Mouse (Mus musculus): Measurements from ENCODE around the gene Ube2j1. TPM values are rescaled to one million over a fixed set of nuclear protein-coding genes. Genes with fewer than 3 reads are reported as not detected.
A peak's percentile ranks its signal among the peaks of the same experiment; 100 is the strongest.

The Ube2j1 gene
- 42.5 and 43.8 TPM in 2 replicates for polyA plus RNA-seq (2015; fragmentation: Nextera tagmentation; extraction: Ambion mirVana)

- Histone ChIP-seq H3K4me1 (ENCODE audit: insufficient read depth, low read length) (peaks cover 23% of the 10 kb centered on the region), H3K4me2 (replicated peaks; ENCODE audit: low read depth, low read length) (peak within 1 kb of the TSS; percentile 67), H3K9me3 (ENCODE audit: low read length) (peaks cover 4% of the 10 kb centered on the region), H3K36me3 (ENCODE audit: insufficient read depth, low read length) (peaks cover 16% of the 10 kb centered on the region), H3K27me3 (ENCODE audit: insufficient read depth, low read length) (no peaks in the 10 kb centered on the region), H3K27ac (ENCODE audit: low read length) (peak within 1 kb of the TSS; percentile 91), H3K9ac (replicated peaks; ENCODE audit: low read length) (peak within 1 kb of the TSS; percentile 95), H3K4me3 (ENCODE audit: low read length) (peak within 1 kb of the TSS; percentile 83)
- ATAC-seq (ENCODE audit: low FRiP score, low TSS enrichment), result peak; percentile 99
- 0% methylated on average over 86 of the region's 123 CpGs for WGBS
These were observed at the start of gene Ube2j1 for GRCm38 (mm10) chr4:33031195-33031960. Gene Ube2j1, plus strand, starts transcription at chr4:33031416.

GRCm38 (mm10) chr4:32981617-32982016 is 49.6 kb upstream of the Ube2j1 start:
- no peak for ATAC-seq (ENCODE audit: low FRiP score, low TSS enrichment)
- no peaks in the 10 kb centered on the region for H3K36me3 ChIP-seq (ENCODE audit: insufficient read depth, low read length)
- H3K27me3 ChIP-seq (ENCODE audit: insufficient read depth, low read length), result 0 out of 2 replicates have a peak, but pooled peaks cover 4% of the 10 kb centered on the region
- no peak overlapping the region for H3K27ac ChIP-seq (ENCODE audit: low read length)
- 28% methylated on average over 5 of the region's 5 CpGs for WGBS
- peak overlapping the region; percentile 100 for H3K4me2 ChIP-seq (replicated peaks; ENCODE audit: low read depth, low read length)
- H3K9ac ChIP-seq (replicated peaks; ENCODE audit: low read length), result no peak overlapping the region
- peaks cover 13% of the 10 kb centered on the region for H3K4me1 ChIP-seq (ENCODE audit: insufficient read depth, low read length)
- no peak overlapping the region; the same call in 1 of the 2 replicates for H3K4me3 ChIP-seq (ENCODE audit: low read length)
- H3K9me3 ChIP-seq (ENCODE audit: low read length), result no peaks in the 10 kb centered on the region

- 2% methylated on average over 15 of the region's 15 CpGs for WGBS
- Histone ChIP-seq H3K4me3 (ENCODE audit: low read length) (peak overlapping the region; percentile 83), H3K27me3 (ENCODE audit: insufficient read depth, low read length) (0 out of 2 replicates have a peak, but pooled peaks cover 4% of the 10 kb centered on the region), H3K27ac (ENCODE audit: low read length) (peak overlapping the region; percentile 35), H3K4me2 (replicated peaks; ENCODE audit: low read depth, low read length) (peak overlapping the region; percentile 100), H3K9me3 (ENCODE audit: low read length) (no peaks in the 10 kb centered on the region), H3K4me1 (ENCODE audit: insufficient read depth, low read length) (peaks cover 13% of the 10 kb centered on the region), H3K9ac (replicated peaks; ENCODE audit: low read length) (peak overlapping the region; percentile 81), H3K36me3 (ENCODE audit: insufficient read depth, low read length) (no peaks in the 10 kb centered on the region)
- peak; percentile 40; the same call in 1 of the 2 replicates for ATAC-seq (ENCODE audit: low FRiP score, low TSS enrichment)
These were observed 49.0 kb upstream of the Ube2j1 start for GRCm38 (mm10) chr4:32982041-32982715.

- H3K9me3 ChIP-seq (ENCODE audit: low read length), result no peaks in the 10 kb centered on the region
- peak within 1 kb of the TSS; percentile 74 for H3K27ac ChIP-seq (ENCODE audit: low read length)
- H3K27me3 ChIP-seq (ENCODE audit: insufficient read depth, low read length), result 0 out of 2 replicates have a peak, but pooled peaks cover 4% of the 10 kb centered on the region
- WGBS, result under 1% methylated on average over 16 of the region's 18 CpGs
- H3K4me2 ChIP-seq (replicated peaks; ENCODE audit: low read depth, low read length), result peak within 1 kb of the TSS; percentile 100
- H3K36me3 ChIP-seq (ENCODE audit: insufficient read depth, low read length), result no peaks in the 10 kb centered on the region
- H3K9ac ChIP-seq (replicated peaks; ENCODE audit: low read length), result peak within 1 kb of the TSS; percentile 81
- peak within 1 kb of the TSS; percentile 83 for H3K4me3 ChIP-seq (ENCODE audit: low read length)
- peaks cover 13% of the 10 kb centered on the region for H3K4me1 ChIP-seq (ENCODE audit: insufficient read depth, low read length)
- ATAC-seq (ENCODE audit: low FRiP score, low TSS enrichment), result peak; percentile 69
These were observed 48.5 kb upstream of the Ube2j1 start, which contains the start of gene Rragd for GRCm38 (mm10) chr4:32982716-32983175. Gene Rragd, plus strand, starts transcription at chr4:32983037.

GRCm38 (mm10) chr4:32983176-32984155 is 47.8 kb upstream of the Ube2j1 start:
- peak; percentile 69 for ATAC-seq (ENCODE audit: low FRiP score, low TSS enrichment)

GRCm38 (mm10) chr4:32984242-32984641 is 47.0 kb upstream of the Ube2j1 start:
- peak overlapping the region; percentile 100 for H3K4me2 ChIP-seq (replicated peaks; ENCODE audit: low read depth, low read length)
- 2% methylated on average over 13 of the region's 13 CpGs for WGBS
- no peaks in the 10 kb centered on the region for H3K36me3 ChIP-seq (ENCODE audit: insufficient read depth, low read length)
- ATAC-seq (ENCODE audit: low FRiP score, low TSS enrichment), result no peak
- H3K9me3 ChIP-seq (ENCODE audit: low read length), result no peaks in the 10 kb centered on the region
- H3K9ac ChIP-seq (replicated peaks; ENCODE audit: low read length), result peak overlapping the region; percentile 81
- no peak overlapping the region; the same call in 1 of the 2 replicates for H3K27ac ChIP-seq (ENCODE audit: low read length)
- H3K4me1 ChIP-seq (ENCODE audit: insufficient read depth, low read length), result peaks cover 13% of the 10 kb centered on the region
- 0 out of 2 replicates have a peak, but pooled peaks cover 4% of the 10 kb centered on the region for H3K27me3 ChIP-seq (ENCODE audit: insufficient read depth, low read length)
- peak overlapping the region; percentile 83 for H3K4me3 ChIP-seq (ENCODE audit: low read length)

More at GRCm38 (mm10) chr4:32983176-32984155, 47.8 kb upstream of the Ube2j1 start:
- Histone ChIP-seq H3K27ac (ENCODE audit: low read length) (peak overlapping the region; percentile 74), H3K9me3 (ENCODE audit: low read length) (no peaks in the 10 kb centered on the region), H3K4me3 (ENCODE audit: low read length) (peak overlapping the region; percentile 83), H3K9ac (replicated peaks; ENCODE audit: low read length) (peak overlapping the region; percentile 81), H3K4me2 (replicated peaks; ENCODE audit: low read depth, low read length) (peak overlapping the region; percentile 100), H3K4me1 (ENCODE audit: insufficient read depth, low read length) (peaks cover 13% of the 10 kb centered on the region), H3K36me3 (ENCODE audit: insufficient read depth, low read length) (no peaks in the 10 kb centered on the region), H3K27me3 (ENCODE audit: insufficient read depth, low read length) (0 out of 2 replicates have a peak, but pooled peaks cover 4% of the 10 kb centered on the region)
- WGBS, result under 1% methylated on average over 74 of the region's 94 CpGs

- H3K9ac ChIP-seq (replicated peaks; ENCODE audit: low read length), result peak overlapping the region; percentile 81; the same call in 1 of the 2 replicates
- WGBS, result 14% methylated on average over 13 of the region's 13 CpGs
- H3K4me1 ChIP-seq (ENCODE audit: insufficient read depth, low read length), result peaks cover 13% of the 10 kb centered on the region
- H3K27ac ChIP-seq (ENCODE audit: low read length), result peak overlapping the region; percentile 19
- H3K27me3 ChIP-seq (ENCODE audit: insufficient read depth, low read length), result 0 out of 2 replicates have a peak, but pooled peaks cover 4% of the 10 kb centered on the region
- H3K4me3 ChIP-seq (ENCODE audit: low read length), result peak overlapping the region; percentile 83
- no peaks in the 10 kb centered on the region for H3K36me3 ChIP-seq (ENCODE audit: insufficient read depth, low read length)
- no peak for ATAC-seq (ENCODE audit: low FRiP score, low TSS enrichment)
- peak overlapping the region; percentile 100 for H3K4me2 ChIP-seq (replicated peaks; ENCODE audit: low read depth, low read length)
- no peaks in the 10 kb centered on the region for H3K9me3 ChIP-seq (ENCODE audit: low read length)
These were observed 46.2 kb upstream of the Ube2j1 start for GRCm38 (mm10) chr4:32984801-32985675.

GRCm38 (mm10) chr4:32985684-32986083 is 45.5 kb upstream of the Ube2j1 start:
- no peak for ATAC-seq (ENCODE audit: low FRiP score, low TSS enrichment)

More at GRCm38 (mm10) chr4:32985684-32986083, 45.5 kb upstream of the Ube2j1 start:
- H3K4me1 ChIP-seq (ENCODE audit: insufficient read depth, low read length), result peaks cover 13% of the 10 kb centered on the region
- no peaks in the 10 kb centered on the region for H3K36me3 ChIP-seq (ENCODE audit: insufficient read depth, low read length)
- H3K27me3 ChIP-seq (ENCODE audit: insufficient read depth, low read length), result 0 out of 2 replicates have a peak, but pooled peaks cover 4% of the 10 kb centered on the region
- no peak overlapping the region for H3K9ac ChIP-seq (replicated peaks; ENCODE audit: low read length)
- no peak overlapping the region for H3K4me3 ChIP-seq (ENCODE audit: low read length)
- 13% methylated on average over 3 of the region's 3 CpGs for WGBS
- no peaks in the 10 kb centered on the region for H3K9me3 ChIP-seq (ENCODE audit: low read length)
- no peak overlapping the region for H3K27ac ChIP-seq (ENCODE audit: low read length)
- no peak overlapping the region for H3K4me2 ChIP-seq (replicated peaks; ENCODE audit: low read depth, low read length)

Data from kidney, embryonic 16.5 days (tissue).